Mouse (Mus musculus): ENCODE results near the gene Farp2.
"Not testable (repeated sequence)": the region's sequence is repeated elsewhere in the genome, so short reads cannot be mapped to it uniquely, and the experiment has no call there.

Farp2 gene

DNA sequence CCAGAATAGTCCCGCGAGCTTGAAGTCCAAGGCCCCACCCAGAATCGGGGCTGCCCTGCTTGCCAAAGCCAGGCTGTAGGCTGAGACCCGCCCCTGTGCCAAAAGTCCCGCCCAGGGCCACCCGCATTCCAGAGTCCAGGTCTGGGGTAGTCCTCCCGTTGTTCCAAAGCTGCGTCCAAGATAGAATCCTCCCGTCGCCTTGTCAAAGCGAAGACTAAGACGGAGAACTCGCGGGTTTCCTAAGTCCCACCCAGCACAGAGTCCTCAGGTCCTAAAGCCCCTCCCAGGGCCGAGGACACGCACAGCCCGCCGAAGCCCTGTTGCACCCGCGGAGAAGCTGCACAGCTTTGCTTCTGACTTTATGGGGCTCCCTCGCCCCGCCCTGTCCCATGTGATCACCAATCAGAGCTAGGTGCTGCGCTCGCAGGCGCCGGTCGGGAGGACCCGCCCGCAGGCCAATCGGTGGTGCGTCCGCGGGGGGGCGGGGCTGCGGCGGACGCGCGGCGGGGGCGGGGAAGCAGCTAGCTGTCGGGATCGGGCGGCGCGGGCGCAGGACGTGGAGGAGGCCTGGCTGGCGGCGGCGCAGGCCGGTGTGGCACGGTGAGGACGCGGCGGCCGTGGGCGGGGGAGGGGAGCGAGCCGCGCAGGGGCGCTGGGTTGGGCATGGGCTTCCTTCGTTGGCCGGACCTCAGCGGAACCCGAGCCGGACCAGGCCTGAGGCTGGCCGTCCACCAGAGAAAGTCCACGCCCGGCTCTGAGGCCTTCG lies at the start of gene Farp2:
Gene Farp2 (plus strand): TSS at position 495 of the 766 bp plus-strand sequence.
- DNase-seq (ENCODE audit: low read depth, low spot score): peak; percentile 81

GRCm38 (mm10) chr1:93465066-93465465 lies 46.8 kb upstream of the Farp2 start:
- DNase-seq (ENCODE audit: low read depth, low spot score): no peak

DNA sequence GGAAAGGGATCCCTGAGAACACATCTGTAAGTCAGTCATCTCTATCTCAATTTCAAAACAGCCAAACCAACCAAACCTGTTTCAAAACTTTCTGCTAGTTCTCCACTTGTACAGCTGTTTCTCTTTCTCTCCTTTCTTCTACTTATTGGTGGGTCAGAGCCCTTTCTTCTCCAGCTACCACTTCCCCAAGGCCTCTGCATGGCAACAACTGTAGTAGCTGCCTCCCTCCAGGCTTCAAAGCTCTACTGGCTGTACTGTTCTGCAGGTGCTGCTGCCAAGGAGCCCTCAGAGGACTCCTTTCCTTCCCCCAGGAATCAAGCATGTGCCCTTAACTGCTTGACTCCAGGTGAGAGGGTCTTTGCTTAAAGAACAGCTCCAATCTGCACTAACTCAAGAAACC lies 46.1 kb upstream of the Farp2 start:
- no peak for DNase-seq (ENCODE audit: low read depth, low spot score)

DNA sequence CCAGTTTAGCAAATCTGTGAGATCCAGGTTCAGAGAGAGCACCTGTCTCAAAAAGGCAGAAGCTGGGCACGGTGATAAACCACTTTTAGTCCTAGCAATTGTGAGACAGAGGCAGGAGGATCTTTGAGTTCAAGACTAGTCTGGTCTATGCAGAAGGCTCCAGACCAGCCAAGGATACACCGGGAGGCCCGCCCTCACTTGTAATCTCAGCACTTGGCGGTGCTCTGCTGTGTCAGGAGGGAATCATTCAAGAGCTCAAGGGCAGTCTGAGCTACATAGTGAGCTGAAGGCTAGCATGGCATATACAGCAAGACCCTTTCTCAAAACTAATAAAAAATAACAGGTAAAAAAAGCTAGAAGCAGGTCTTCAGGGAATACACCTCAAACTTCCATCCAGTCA lies 43.3 kb upstream of the Farp2 start:
- no peak for DNase-seq (ENCODE audit: low read depth, low spot score)

DNA sequence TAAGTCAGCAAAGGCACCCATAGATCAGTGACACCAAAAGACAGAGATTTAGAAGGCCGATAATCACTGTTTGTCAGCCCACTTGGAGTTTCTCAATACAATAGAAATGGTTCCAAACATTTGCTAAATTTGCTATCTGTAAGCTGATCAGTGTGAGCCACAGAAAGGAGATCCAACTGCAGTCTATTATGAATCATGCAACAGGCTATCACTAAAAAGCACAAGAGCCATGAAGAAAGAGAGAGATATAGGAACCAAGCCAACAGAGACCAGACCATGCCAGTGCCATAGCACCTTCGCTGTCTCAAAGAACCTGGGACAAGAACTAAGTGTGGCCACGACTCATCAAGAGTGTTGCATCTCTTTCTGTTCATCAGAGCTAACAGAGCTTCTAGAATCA lies 36.2 kb upstream of the Farp2 start:
- no peak for DNase-seq (ENCODE audit: low read depth, low spot score)

DNA sequence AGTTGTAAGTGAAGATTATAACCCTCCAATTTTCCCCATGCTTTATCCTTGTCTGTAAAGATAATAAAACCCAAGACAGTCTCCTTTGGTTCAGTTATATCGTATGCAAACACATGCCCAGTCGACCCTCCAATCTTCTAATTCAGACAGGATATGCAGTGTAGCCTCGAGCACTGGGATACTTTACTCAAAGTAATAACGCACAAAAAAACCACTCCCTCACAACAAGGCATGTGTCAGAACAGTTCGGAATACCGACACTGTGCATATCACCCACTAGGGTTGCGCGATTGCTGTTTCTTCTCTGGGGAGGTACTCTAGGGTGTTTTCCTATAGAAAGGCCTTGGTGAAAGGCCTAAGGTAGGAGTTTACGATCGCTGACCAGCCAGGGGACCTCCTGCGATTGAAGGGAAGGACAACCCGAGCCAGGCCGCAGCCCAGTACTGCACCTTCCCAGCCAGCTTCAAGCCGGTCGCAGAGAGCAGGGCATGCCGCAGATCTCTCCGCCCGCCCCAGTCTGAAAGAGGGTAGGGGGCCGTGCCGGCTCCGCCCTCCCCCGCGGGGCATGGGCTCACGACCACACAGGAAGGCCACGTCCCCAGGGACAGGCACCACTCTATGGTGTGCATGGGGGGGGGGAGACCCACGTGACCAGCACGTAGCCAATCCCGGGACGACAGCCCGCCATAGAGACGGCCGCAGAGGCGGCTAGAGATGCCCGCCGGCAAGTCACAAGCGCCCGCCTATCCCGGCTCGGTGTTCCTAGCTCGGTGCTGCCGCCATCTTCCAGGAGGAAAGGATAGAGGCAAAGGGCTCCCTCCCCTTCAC lies 33.9 kb upstream of the Farp2 start:
- peak; percentile 94 for DNase-seq (ENCODE audit: low read depth, low spot score)

GRCm38 (mm10) chr1:93478586-93479475 lies 33.0 kb upstream of the Farp2 start, which contains the start of gene Hdlbp:
Gene Hdlbp (minus strand): TSS chr1:93478815.
- DNase-seq (ENCODE audit: low read depth, low spot score): peak; percentile 98

GRCm38 (mm10) chr1:93479476-93480083 lies 32.3 kb upstream of the Farp2 start:
- peak; percentile 13 for DNase-seq (ENCODE audit: low read depth, low spot score)

DNA sequence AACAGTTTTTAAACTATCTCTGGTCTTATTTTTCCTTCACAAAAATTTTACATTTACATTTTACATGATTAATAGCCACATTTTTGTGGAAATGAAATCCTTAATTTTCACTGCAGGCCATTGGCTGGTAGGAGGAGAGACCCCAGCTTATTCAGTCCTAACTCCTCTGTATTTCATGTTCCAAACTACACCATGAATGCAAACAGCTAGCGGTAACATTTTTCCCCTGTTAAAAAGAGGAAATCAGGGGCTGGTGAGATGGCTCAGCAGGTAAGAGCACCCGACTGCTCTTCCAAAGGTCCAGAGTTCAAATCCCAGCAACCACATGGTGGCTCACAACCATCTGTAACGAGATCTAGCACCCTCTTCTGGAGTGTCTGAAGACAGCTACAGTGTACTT lies 25.6 kb upstream of the Farp2 start:
- not testable (repeated sequence) for DNase-seq (ENCODE audit: low read depth, low spot score)

DNA sequence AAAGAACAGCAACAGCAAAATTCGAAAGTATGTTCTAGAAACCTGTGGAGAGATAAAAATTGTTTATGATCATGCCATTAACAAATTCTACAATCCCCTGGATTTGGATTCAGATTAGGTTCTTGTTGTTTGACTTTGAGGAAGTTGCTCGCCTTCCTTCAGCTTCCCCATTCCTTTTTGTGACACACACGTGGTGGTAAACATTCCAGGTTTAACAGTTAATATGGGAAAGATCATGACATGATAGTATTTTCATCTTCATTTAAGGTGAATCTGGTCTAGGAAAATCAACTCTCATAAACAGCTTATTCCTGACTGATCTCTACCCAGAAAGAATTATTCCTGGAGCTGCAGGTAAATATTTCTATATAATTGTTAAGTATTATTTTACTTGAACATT lies 16.6 kb upstream of the Farp2 start:
- DNase-seq (ENCODE audit: low read depth, low spot score): no peak

DNA sequence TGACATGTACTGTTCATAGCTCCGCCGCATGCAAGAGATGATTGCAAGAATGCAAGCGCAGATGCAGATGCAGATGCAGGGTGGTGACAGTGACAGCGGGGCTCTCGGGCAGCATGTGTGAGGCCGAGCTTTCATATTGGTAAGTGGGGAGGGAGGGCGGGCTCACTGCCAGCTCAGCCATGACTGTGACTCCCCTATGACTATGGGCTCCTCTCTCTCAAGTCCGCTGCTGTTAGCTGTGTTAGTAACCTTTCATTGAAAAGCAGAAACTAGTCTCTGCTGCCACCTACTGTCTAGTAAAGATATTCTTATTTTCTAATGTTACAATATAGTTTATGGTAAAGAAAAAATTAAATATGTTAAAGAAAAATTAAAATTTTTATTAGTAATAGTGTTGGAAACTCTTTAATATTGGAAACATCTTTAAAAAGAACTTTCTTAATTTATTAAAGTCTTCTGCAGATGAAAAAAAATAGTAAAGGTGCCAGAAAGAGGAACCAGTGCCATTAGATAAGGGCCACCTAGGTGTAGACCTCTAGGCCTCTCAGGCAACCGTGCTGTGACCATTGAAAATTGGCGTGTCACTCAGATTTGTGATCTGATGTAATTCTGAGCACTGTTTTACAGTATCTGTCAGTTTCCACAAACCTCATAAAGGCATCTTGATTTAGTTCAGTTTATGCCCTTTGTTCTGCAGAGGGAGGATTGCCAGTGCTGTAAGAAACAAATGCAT lies 4.8 kb upstream of the Farp2 start:
- peak; percentile 47 for DNase-seq (ENCODE audit: low read depth, low spot score)

DNA sequence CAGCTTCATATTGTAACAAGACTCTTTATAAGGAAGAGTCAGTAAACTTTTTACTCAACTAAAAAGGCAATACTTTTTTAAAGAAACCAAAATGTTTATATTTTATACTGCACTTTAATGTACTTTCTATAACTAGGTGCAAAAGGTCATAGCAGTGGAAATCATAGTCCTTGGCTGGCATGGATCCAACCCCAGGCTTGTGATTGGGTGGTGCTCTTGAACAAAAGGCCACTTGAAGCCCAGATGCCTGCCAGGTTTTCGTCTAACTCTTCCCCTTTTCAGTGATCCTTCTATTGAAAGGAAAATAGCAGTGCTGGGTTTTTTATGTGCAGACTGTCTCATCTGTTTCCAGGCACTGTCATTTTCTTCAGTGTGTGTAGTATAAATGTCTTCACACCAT lies 3.3 kb upstream of the Farp2 start:
- DNase-seq (ENCODE audit: low read depth, low spot score): not testable (repeated sequence)

DNA sequence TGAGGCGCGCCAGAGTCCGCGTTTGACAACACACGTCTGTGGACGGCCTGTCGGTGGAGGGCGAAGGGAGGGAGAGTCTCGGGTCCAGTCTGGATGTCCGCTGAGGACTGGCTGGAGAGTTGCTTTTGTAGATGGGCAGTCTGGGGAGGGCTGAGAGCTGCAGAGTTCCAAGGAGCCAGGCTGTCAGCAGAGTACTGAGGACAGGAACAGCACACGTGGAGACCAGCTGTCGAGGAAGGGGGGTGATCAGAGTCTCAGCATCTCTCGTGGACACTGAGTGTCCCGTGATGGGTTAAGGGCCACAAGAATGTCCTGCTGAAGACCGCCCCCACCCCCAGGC lies 442 bp downstream of the Farp2 start:
- DNase-seq (ENCODE audit: low read depth, low spot score): no peak

- no peak for DNase-seq (ENCODE audit: low read depth, low spot score)
These were observed 1.3 kb downstream of the Farp2 start for GRCm38 (mm10) chr1:93513221-93513620.

DNA sequence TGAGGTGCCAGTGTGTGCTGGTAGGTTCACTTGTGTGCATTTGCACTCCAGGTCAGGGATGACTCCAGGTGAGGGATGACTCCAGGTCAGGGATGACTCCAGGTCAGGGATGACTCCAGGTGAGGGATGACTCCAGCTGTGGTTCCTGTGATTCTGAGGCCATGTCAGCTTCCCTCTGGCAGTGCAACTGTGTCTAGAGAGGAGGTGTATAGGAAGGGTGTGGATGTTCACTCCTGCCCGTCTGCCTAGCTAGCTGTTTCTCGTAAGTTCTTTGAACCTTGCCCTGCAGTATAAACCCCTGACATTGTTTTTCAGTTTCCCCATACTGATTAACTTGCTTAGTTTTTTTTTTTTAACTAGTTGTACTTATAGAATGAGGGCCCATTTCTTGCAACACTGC lies 9.6 kb downstream of the Farp2 start:
- no peak for DNase-seq (ENCODE audit: low read depth, low spot score)

DNA sequence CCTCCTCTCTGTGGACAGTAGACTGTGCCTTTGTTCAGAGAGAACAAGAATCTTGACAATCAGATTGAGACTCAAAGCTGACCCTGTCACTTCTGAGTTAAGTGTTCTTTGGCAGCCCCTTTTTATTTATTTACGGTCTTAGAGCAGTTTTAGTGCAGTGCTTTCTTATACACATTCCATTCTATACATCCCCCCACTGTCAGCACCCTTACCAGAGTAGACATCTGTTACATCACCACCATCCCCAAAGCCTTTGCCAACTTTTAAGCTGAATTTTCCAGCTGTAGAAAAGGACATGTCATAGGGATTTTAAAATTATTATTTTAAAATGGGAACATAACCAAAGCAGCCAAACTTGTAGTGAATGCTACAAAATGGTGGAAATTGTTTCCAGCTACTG lies 10.4 kb downstream of the Farp2 start:
- DNase-seq (ENCODE audit: low read depth, low spot score): no peak

- no peak for DNase-seq (ENCODE audit: low read depth, low spot score)
These were observed 17.9 kb downstream of the Farp2 start for GRCm38 (mm10) chr1:93529801-93530200.

- DNase-seq (ENCODE audit: low read depth, low spot score): no peak
These were observed 25.3 kb downstream of the Farp2 start for GRCm38 (mm10) chr1:93537227-93537626.

DNA sequence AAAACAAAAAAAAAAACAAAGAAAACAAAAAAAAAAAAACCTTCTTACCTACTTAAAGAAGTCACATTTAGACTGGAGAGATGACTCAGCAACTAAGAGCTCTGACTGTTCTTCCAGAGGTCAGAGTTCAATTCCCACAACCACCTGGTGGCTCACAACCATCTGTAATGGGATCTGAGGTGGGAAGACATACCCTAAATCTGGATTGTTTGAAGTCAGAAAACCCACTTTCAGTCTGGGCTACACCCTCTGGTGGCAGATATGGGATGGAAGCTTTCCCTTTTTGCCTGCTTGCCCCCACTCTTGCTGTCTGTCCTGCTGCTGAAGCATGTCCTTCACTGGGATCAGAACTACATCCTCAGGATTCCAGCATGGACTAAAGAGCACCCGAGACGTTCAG lies 31.3 kb downstream of the Farp2 start:
- DNase-seq (ENCODE audit: low read depth, low spot score): no peak

DNA sequence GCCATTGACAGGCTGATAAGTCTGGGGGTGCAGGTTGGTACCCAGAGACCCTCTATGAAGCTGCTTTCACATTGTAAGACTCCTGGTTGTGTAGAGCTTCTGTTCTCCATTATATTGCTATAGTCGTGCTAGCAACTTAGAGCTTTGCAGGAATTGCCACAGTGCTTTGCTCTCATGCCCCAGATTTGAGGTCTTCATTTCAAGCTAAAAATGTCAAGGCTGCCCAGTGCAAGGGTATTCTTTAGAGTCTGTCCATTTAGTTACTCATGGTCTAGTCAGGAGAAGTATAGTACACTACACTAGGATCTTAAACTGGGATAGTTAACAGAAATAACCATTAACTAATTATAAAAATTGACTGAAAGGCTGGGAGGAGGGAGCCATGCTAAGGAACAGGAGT lies 35.4 kb downstream of the Farp2 start:
- DNase-seq (ENCODE audit: low read depth, low spot score): no peak

DNA sequence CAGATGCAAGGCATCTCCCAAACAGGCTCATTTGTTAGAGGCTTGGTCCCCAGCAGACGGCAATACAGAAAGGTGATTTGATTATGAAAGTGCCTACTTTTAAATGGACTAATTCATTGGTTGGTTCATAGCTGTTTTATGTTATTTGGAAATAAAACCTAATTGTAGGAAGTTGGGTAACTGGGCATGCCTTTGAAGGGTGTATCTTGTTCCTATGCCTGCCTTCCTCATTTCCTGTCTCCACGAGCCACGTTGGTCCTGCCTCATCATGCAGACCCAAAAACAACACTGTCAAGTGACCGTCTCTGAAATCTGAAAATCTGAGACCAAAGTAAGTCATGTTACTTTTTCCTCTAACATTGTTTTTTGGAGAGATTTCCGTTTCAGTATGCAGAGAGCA lies 39.5 kb downstream of the Farp2 start:
- no peak for DNase-seq (ENCODE audit: low read depth, low spot score)
